Mouse (Mus musculus) left cerebral cortex, postnatal 14 days (tissue): ENCODE data around the gene Rtl8c. TPM values are rescaled to one million over a fixed set of nuclear protein-coding genes. Genes with fewer than 3 reads are reported as not detected.
"Not testable (repeated sequence)": the region's sequence is repeated elsewhere in the genome, so short reads cannot be mapped to it uniquely, and the experiment has no call there.

ENCODE experiments used
- DNase-seq, 2 experiments: peaks; one replicate each; pipeline ENCODE4 v3.0.0; 2021 to 2022; ENCODE audit warnings: low spot score in 2 of 2, mixed read lengths in 1 of 2
- intact Hi-C: fragments of 180-260 bp; cut with DNase I; formaldehyde crosslinking; loops from one replicate; pipeline ENCODE4 v1.15.1; 2025
- long read RNA-seq, 2 experiments: library from polyadenylated mRNA; stranded (forward); transcript quantifications; one replicate each; pipeline ENCODE4 v2.0.0; 2021
- total RNA-seq, 2 experiments: library from RNA; stranded (reverse); gene quantifications; 2 replicates each; pipeline ENCODE4 v1.2.3; 2021

Gene Rtl8c
- 100 to 1,000 TPM; 181 to 186 TPM for total RNA-seq
- long read RNA-seq, experiment 1, transcript Rtl8c-201 (1 exons, 401 nt), result major isoform, 11 of 96 reads
- long read RNA-seq, experiment 1, partial matches to known transcripts, result 19 of 96 reads
- long read RNA-seq, experiment 1, other reads (novel, unspliced or antisense), result 66 of 96 reads
- long read RNA-seq, experiment 2, transcript Rtl8c-201 (1 exons, 401 nt), result major isoform, 5 of 77 reads
- long read RNA-seq, experiment 2, partial matches to known transcripts, result 17 of 77 reads
- long read RNA-seq, experiment 2, other reads (novel, unspliced or antisense), result 55 of 77 reads

- intact Hi-C loops, result loop anchor here (5.0 kb wide), 1 partner anchor 65 kb away; the partner anchor contains the start of gene Rtl8b
- DNase-seq, result peak; percentile 75 to 84
Observed at GRCm38 (mm10) chrX:53607242-53608121, at the start of gene Rtl8c. Gene Rtl8c (plus strand): TSS chrX:53608032.

- DNase-seq, result no peak
- intact Hi-C loops, result no loop called here
Observed at GRCm38 (mm10) chrX:53579311-53579710, 28.5 kb upstream of the Rtl8c start.

DNA sequence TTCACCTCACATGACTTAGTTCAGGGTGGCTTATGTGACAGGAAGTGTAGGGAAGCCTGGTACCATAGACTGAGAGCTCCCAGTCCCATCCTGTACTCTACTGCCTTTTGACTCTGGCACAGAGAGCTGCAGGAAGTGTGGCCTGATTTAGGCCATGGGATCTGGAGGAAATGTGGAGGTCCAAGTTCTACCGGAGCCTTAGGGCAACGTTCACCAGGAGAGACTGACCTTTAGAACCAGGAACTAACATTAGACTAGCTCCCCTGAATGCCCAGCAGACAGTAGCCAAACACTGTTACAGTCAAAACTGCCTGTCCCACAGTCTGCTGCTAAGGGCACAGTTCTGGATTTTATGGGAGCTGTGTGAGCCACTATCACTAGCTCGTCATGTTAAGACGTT is 26.4 kb upstream of the Rtl8c start:
- intact Hi-C loops, result not testable (repeated sequence)

DNA sequence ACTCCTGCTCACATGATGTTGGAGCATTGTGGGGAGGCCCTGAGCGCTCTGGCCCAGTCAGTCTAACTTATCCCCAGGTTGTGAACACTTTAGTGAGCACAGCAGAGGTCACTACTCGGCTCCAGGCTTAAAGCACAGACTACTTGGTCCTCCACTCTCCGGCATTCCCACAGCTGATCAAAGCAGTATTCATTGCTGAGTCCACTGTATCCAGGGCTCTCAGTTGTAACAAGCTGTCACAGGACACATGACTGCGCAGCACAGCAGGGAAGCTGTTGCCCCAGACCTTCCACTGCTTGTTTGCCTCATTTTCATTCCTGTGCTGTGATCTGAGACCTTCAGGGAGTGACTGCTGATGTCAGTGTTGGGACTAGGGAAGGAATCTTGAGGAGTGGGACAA is 24.4 kb upstream of the Rtl8c start:
- intact Hi-C loops, DNase-seq: not testable (repeated sequence)

More for the DNA sequence above, 26.4 kb upstream of the Rtl8c start:
- DNase-seq, result not testable (repeated sequence)

DNA sequence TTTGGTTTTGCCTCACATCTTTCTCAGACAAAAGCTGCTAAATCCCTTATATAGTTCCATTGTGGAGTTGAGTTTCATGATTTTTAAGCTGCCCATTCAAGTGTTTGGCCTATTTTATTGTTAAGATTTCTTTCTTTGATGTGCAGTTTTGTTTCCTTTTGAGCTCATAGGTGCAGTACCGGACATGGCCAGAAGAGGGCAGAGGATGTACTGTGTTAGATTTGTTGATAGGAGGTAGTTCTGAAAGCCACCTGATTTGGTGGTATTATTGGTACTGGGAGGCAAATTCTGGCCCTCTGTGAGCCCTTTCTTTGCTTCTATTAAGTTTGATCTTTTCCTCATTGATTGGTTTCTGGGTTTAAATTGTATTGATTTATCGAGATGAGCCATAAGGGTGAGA is 7.8 kb upstream of the Rtl8c start:
- intact Hi-C loops, result not testable (repeated sequence)
- peak; percentile 47 to 76 for DNase-seq

DNA sequence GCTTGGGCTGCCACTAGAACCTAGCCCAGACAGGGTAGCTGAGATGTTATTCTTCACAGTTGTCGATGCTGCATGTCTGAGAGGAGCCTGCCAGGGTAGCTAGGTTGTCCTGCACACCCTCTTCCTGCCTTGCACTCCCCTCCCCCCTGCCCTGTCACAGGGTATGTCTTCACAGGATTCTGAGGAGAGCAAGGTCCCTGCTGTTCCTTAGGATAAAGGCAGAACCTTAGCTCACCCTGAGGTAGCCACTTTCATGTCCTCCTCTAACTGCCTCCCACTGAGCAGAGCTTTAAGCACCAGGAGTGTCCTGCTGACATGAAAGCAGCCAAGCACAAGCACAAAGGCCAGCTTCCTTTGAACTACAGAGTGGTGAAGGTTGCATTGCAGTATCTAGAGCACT is 1.7 kb upstream of the Rtl8c start:
- DNase-seq, result not testable (repeated sequence)
- intact Hi-C loops, result loop anchor here (5.0 kb wide), 1 partner anchor 66 kb away; the partner anchor contains the start of gene Rtl8b

DNA sequence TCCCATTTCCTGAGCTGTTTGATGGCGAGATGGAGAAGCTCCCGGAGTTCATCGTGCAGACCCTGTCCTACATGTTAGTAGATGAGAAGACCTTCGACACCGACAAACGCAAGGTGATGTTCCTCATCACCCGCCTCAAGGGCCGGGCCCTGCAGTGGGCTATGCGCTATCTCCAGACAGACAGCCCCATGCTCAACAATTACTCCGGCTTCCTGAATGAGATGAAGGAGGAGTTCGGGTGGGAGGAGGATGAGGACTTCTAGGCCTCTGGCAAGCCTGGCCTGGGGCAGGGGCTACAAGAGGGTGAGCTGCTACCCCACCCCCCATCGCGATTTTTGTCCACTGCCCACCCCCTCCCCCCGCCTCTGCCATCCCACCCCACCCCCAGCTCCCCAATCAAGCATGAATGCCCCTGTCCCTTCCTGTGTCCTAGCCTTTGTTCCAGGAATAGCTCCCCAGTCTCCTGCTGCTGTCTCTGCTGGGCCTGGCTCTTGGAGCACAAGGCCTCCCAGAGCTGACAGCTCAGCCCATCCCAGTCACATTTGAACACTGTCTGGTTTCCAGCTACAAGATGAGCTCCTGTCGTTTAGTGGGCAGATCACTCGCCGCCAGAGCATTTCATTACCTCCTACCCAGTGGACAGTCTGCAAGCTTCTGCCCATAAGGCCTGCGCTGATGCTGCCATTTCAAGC is 436 bp downstream of the Rtl8c start:
- intact Hi-C loops, result loop anchor here (5.0 kb wide), 1 partner anchor 64 kb away; the partner anchor contains the start of gene Rtl8b
- DNase-seq, result peak; percentile 3 to 14

DNA sequence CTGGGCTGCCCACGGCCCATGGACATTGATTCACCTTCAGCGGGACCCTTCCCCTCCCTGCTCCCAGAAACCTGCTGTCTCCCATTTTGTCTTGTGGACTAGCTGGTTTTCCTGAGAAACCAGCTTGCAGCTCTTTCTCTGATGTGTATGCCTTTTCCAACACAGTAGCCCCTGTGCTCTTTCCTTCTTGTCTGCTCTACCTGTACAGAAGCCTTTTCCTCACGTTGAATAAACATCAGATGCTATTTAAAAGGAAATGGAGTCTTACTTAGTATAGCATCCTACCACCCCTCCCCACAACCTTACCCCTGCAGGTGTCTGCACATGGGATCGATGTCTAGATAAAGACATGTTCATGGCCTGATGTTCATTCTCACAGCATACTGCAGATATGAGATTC is 1.0 kb downstream of the Rtl8c start, which contains the start of gene Gm14597:
TSS of gene Gm14597 (minus strand) at position 101 of the 400 bp plus-strand sequence.
- DNase-seq, result not testable (repeated sequence)
- intact Hi-C loops, result loop anchor here (5.0 kb wide), 1 partner anchor 63 kb away; the partner anchor contains the start of gene Rtl8b

GRCm38 (mm10) chrX:53610571-53610970 is 2.7 kb downstream of the Rtl8c start:
- DNase-seq, result peak; percentile 83

GRCm38 (mm10) chrX:53611395-53611794 is 3.6 kb downstream of the Rtl8c start:
- intact Hi-C loops, DNase-seq: not testable (repeated sequence)

More at GRCm38 (mm10) chrX:53610571-53610970, 2.7 kb downstream of the Rtl8c start:
- intact Hi-C loops, result no loop called here

- DNase-seq, intact Hi-C loops: not testable (repeated sequence)
Observed at GRCm38 (mm10) chrX:53638107-53638506, 30.3 kb downstream of the Rtl8c start.

GRCm38 (mm10) chrX:53642604-53642979 is 34.8 kb downstream of the Rtl8c start:
- intact Hi-C loops, result not testable (repeated sequence)
- peak in 1 of 2 experiments; percentile 5 for DNase-seq

DNA sequence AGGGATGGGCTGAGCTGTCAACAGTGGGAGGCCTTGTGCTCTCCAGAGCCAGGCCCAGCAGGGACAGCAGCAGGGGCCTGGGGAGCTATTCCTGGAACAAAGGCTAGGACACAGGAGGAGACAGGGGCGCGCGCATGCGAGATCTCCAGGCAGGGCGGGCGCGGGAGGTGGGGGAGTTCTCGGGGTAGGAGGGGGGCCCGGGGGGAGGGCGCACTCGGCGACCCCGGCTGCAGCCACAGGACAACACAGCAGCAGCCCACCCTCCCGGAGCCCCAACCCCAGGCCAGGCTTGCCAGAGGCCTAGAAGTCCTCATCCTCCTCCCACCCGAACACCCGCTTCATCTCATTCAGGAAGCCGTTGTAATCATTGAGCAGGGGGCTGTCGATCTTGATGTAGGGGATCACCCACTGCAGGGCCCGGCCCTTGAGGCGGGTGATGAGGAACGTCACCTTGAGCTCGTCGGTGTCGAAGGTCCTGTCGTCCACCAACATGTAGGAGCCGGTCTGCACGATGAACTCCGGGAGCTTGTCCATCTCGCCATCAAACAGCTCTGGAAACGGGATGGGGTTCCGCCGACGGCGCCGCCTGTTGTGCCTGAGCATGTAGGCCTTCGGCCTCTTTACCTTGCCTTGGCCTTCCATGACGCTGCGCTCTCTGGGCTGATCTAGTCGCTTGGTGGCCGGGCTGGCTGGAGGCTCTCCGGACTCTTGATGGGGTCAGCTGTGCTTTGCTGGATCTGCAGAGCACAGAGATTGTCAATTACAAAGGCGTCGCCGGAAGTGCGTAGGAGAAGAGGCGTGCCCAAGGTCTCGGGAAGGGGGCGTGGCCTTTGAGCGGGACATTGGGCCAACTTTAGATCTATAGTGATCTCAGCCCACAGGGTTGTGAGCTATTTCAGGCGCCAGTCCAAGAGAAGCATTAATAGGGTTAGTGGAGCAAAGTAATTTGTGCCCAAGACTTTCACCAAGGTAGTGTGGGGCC is 35.4 kb downstream of the Rtl8c start, which contains the start of gene Rtl8a:
TSS of gene Rtl8a (minus strand) at position 703 of the 982 bp plus-strand sequence.
- intact Hi-C loops, result not testable (repeated sequence)
- peak; percentile 65 to 68 for DNase-seq

DNA sequence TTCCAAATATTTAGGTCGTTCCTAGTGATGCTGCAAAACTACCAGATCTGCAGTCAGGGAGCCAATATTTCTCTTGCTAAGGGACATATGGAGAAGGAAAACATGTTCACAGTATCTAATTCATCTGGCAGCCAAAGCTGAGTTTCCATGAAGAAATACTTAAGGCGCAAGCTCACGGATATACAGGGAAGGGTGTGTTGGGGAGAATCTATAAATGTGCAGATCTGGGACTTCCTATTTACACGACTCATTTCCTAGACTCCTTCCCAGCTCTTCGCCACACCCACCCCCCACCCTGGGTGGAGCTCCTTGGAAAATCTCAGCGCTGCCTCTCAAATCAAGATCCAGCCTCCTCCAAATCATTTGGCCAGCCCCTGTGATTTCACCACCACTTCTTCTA is 38.1 kb downstream of the Rtl8c start:
- intact Hi-C loops, result no loop called here
- peak in 1 of 2 experiments; percentile 9 for DNase-seq

DNA sequence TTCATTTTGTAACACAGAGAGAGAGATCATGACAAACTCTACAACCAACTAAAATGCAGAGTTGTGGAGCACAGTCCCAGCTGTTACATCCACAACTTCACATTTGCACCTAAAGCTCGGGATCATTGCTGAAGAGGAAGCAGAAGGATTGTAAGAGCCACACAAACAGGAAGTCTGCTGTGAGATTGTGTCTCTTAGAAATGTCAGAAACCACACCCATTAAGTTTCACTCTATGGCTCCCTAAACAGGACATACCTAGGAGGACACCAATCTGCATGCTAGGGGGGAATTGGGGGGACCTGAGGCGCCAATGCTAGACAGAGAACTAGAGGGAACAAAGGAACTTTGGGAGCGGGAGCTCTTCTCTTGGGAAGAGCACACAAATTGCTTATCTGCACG is 45.1 kb downstream of the Rtl8c start:
- intact Hi-C loops, DNase-seq: not testable (repeated sequence)
